Mouse (Mus musculus) embryo, embryonic 9.5 days (tissue): ENCODE results near the gene Rab37.
A peak's percentile ranks its signal among the peaks of the same experiment; 100 is the strongest.

Source experiments
- DNase-seq: peaks from one replicate; pipeline ENCODE4 v3.0.0-alpha.2; 2017; ENCODE audit errors: extremely low spot score

The Rab37 gene

GRCm38 (mm10) chr11:115085064-115085463, 6.2 kb upstream of the Rab37 start:
- DNase-seq: no peak

DNA sequence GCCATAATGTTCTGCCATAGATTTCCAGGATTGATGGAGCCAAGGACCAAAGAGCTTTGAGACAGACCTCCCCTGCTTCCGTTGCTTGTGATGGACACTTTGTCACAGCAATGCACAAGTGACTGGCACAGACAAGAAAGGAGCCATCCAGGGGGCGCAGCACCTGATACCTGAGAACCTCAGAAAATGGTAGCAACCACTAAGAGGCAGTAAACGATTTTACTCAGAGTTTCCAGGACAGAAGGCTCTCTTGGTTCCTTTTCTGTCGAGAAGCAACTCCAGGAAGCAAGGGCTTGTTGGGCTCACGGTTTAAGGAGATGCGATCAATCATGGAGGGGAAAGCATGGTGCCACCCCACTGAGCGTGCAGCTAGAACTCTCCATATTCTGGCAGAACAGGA, 5.0 kb upstream of the Rab37 start:
- no peak for DNase-seq

DNA sequence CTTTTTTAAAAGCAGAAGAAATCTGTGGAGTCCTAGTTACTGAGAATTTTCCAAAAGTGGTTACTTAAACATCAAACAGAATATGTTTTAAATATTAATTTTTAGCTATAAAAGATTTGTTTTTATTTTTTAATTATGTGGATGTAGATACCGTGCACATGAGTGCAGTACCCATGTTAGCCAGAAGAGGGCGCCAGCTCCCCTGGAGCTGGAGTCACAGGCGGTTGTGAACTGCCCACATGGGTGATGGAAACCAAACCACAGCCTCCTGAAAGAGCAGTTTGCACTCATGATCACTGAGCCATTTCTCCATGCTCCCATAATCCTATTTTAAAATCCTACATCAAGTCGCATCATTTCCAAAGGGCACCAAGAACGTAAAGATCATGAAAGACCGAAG, 1.4 kb upstream of the Rab37 start:
- no peak for DNase-seq

GRCm38 (mm10) chr11:115092140-115092539, 909 bp downstream of the Rab37 start:
- DNase-seq: no peak

GRCm38 (mm10) chr11:115098203-115098932, 7.1 kb downstream of the Rab37 start:
- no peak for DNase-seq

DNA sequence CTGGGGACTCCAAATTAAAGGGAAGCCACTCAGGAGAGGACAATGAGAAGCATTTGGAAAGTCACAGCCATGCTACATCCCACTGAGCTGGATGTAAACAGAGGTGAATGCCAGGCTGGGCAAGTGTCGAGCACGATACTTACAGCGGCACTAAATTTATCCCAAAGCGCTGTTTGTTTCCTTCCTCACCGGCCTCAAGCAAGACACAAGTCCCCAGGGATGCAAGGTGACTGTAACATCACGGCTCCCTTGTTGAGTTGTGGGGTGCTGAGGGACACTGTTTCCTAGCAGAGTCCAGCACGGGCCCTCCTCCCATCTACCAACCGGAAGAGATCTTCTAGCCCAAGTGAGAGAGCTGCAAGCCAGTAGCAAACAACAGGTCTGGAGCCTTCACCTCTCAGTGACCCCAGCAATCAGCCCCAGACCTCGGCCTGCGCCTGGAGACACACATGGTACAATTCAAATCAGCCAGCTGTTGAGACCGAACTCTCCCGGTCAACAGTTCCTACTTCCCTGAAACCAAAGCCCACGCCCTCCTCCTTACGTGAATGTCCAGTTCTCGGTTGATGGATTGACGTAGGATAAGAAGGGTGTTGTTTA, 8.1 kb downstream of the Rab37 start:
- DNase-seq: peak; percentile 58

DNA sequence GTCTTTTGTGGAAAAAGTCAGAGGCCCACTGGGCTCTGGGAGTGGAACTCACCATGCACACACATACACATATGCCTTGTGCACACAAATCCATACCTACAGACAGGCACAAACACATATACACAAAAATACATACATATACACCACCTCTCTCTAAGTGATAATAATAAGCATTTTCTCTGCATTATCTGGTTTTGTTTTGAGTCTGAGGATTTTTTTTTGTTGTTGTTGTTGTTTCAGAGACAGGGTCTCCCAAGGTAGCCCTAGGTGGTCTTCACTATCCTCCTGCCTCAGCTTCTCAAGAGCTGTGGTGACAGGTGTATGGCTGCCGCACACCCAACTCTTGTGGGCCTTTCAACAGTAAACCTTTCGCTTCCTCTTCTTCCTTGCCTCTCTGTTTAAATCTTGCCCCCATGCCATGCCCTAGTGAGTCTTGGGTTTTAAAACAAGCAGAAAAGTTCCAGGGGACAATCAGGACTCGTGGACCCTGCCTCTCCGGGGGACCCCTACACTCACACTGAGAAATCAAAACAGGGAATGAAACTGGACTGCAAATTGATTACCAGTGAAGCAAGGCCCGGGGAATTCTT, 8.9 kb downstream of the Rab37 start:
- DNase-seq: no peak

- no peak for DNase-seq
These were observed 9.5 kb downstream of the Rab37 start for GRCm38 (mm10) chr11:115100741-115101140.

DNA sequence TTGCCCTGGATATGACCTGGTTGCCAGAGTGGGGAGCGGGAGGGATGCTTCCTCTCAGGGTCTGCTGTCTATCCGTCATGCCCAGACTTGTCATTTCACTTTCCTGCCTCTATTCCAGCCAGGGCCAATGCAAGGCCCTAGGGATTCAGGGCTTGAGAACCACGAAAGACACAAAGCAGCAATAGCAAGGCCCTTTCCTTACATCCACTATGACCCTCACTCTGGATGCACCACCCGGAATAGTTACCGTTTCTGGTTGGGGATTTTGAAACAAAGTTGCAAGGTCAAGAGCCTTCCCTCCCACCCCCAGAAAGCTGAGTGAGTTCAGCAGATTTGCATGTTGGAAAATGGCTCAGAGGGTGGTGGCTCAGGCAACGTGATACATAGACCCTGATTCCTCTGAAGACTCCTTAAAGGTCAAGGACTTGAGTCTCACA, 10.4 kb downstream of the Rab37 start:
- DNase-seq: no peak

DNA sequence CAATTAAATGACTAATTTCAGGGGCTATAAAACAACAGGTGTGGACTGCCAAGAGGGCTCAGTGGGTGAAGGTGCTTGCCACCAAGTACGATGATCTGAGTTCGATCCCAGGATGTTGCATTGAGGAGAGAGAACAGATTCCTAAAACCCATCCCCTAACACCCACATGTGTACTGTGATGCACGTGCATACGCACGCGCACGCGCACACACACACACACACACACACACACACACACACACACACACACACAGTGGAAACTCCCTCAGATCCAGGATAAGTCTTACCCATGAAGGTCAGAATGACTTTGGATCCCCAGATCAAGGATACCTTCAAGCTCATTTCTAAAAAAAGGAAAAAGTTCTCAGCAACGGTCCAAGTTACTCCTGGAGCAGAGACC, 10.9 kb downstream of the Rab37 start:
- DNase-seq: no peak

- peak; percentile 20 for DNase-seq
These were observed 12.5 kb downstream of the Rab37 start for GRCm38 (mm10) chr11:115103470-115104413.

- no peak for DNase-seq
These were observed 13.7 kb downstream of the Rab37 start for GRCm38 (mm10) chr11:115104769-115105563.

GRCm38 (mm10) chr11:115106638-115107037, 15.4 kb downstream of the Rab37 start:
- DNase-seq: no peak

GRCm38 (mm10) chr11:115107403-115107916, 16.2 kb downstream of the Rab37 start:
- DNase-seq: no peak

GRCm38 (mm10) chr11:115108176-115108575, 16.9 kb downstream of the Rab37 start:
- DNase-seq: no peak

GRCm38 (mm10) chr11:115110271-115110670, 19.0 kb downstream of the Rab37 start:
- no peak for DNase-seq

GRCm38 (mm10) chr11:115112196-115112595, 21.0 kb downstream of the Rab37 start:
- DNase-seq: no peak

- DNase-seq: no peak
These were observed 28.2 kb downstream of the Rab37 start for GRCm38 (mm10) chr11:115119409-115119808.

- DNase-seq: no peak
These were observed 37.3 kb downstream of the Rab37 start for GRCm38 (mm10) chr11:115128483-115128882.

- DNase-seq: no peak
These were observed 38.4 kb downstream of the Rab37 start for GRCm38 (mm10) chr11:115129508-115130126.
